Mouse (Mus musculus): ENCODE results near the gene Trnt1.

- TF ChIP-seq CTCF (conservative IDR thresholded peaks at IDR 0.05; ENCODE audit: low read length) (no peak), POU5F1 (IDR thresholded peaks at IDR 0.05; ENCODE audit: borderline replicate concordance, low read length) (no peak)
Measured at GRCm38 (mm10) chr6:106793088-106793487, 24.2 kb downstream of the Trnt1 start.

All from E14TG2a.4 (cell line).